Mouse (Mus musculus) midbrain, embryonic 14.5 days (tissue): Measurements from ENCODE around the gene Hoxd11. TPM values are rescaled to one million over a fixed set of nuclear protein-coding genes. Genes with fewer than 3 reads are reported as not detected.

ENCODE experiments used
- ATAC-seq: fragments of 200-750 bp; cut with Nextera tagmentation; 2 replicates; pipeline ENCODE4 v1.8.0; 2017; ENCODE audit warnings: moderate number of reproducible peaks, moderate library complexity; ENCODE audit not compliant: low FRiP score, low TSS enrichment
- DNase-seq: peaks from one replicate; pipeline ENCODE4 v3.0.0-alpha.2; 2015
- H3K27ac ChIP-seq: fragments of 300-500 bp; sonication (generic); replicated peaks from 2 replicates; pipeline ENCODE4 v1.5.1; 2014; ENCODE audit warnings: mild to moderate bottlenecking, low read depth, low read length, moderate library complexity
- H3K27me3 ChIP-seq: fragments of 300-500 bp; sonication (generic); 2 replicates; pipeline ENCODE4 v1.6.1; 2014; ENCODE audit warnings: low read length, control low read depth, mixed read lengths; ENCODE audit not compliant: control insufficient read depth, insufficient read depth
- H3K36me3 ChIP-seq: fragments of 300-500 bp; sonication (generic); 2 replicates; pipeline ENCODE4 v1.6.1; 2014; ENCODE audit warnings: low read length, control low read depth; ENCODE audit not compliant: control insufficient read depth, insufficient read depth
- H3K4me1 ChIP-seq: fragments of 300-500 bp; sonication (generic); 2 replicates; pipeline ENCODE4 v1.6.1; 2014; ENCODE audit warnings: mild to moderate bottlenecking, antibody characterized with exemption, low read length, control low read depth; ENCODE audit not compliant: control insufficient read depth, insufficient read depth
- H3K4me2 ChIP-seq: fragments of 300-500 bp; sonication (generic); 2 replicates; pipeline ENCODE4 v1.6.1; 2014; ENCODE audit warnings: mild to moderate bottlenecking, low read length, moderate library complexity
- H3K4me3 ChIP-seq: fragments of 300-500 bp; sonication (generic); replicated peaks from 2 replicates; pipeline ENCODE4 v1.5.1; 2014; ENCODE audit warnings: low read depth, low read length
- H3K9ac ChIP-seq: fragments of 300-500 bp; sonication (generic); replicated peaks from 2 replicates; pipeline ENCODE4 v1.6.1; 2014; ENCODE audit warnings: mild to moderate bottlenecking, low read length, moderate library complexity
- H3K9me3 ChIP-seq: fragments of 300-500 bp; sonication (generic); 2 replicates; pipeline ENCODE4 v1.6.1; 2016; ENCODE audit warnings: low read length, control low read depth, mixed read lengths; ENCODE audit not compliant: control insufficient read depth
- WGBS: fragments of 180-500 bp; shearing (Covaris S2); extraction: QIAGEN DNeasy Blood & Tissue Kit; methylation state at CpG from one replicate; pipeline ENCODE4 v1.1.7; 2014; 5-methylcytosine and 5-hydroxymethylcytosine counted together
- polyA plus RNA-seq: library from polyadenylated mRNA; unstranded; fragments of >200 nt; fragmentation: Nextera tagmentation; extraction: Ambion mirVana; gene quantifications from 2 replicates; pipeline ENCODE4 v1.2.1, GENCODE M21; 2014

Gene Hoxd11
- polyA plus RNA-seq, 1 experiment from 2014 or later = not detected

GRCm38 (mm10) chr2:74660421-74661375 is 18.7 kb upstream of the Hoxd11 start:
- Histone ChIP-seq H3K27ac (0 out of 2 replicates have a peak overlapping the region, but pooled peaks have one; percentile 41), H3K9me3 (no peaks in the 10 kb centered on the region), H3K9ac (no peak overlapping the region), H3K36me3 (no peaks in the 10 kb centered on the region), H3K4me2 (no peak overlapping the region), H3K4me1 (peaks cover 2% of the 10 kb centered on the region; the same call in 1 of the 2 replicates), H3K27me3 (peaks cover 93% of the 10 kb centered on the region), H3K4me3 (0 out of 2 replicates have a peak overlapping the region, but pooled peaks have one; percentile 7)
- whole genome bisulfite sequencing = 4% methylated on average over 30 of the region's 30 CpGs
- ATAC-seq (no peak), DNase-seq (peak; percentile 33)

GRCm38 (mm10) chr2:74661685-74662084 is 17.7 kb upstream of the Hoxd11 start:
- under 1% methylated on average over 14 of the region's 14 CpGs for WGBS
- peak overlapping the region; percentile 39 for H3K4me2 ChIP-seq
- no peak overlapping the region for H3K9ac ChIP-seq
- no peaks in the 10 kb centered on the region for H3K36me3 ChIP-seq
- ATAC-seq (no peak), DNase-seq (peak; percentile 93)
- H3K9me3 ChIP-seq = no peaks in the 10 kb centered on the region
- H3K27me3 ChIP-seq = peaks cover 93% of the 10 kb centered on the region
- H3K4me1 ChIP-seq = no peaks in the 10 kb centered on the region; the same call in 1 of the 2 replicates
- 0 out of 2 replicates have a peak overlapping the region, but pooled peaks have one; percentile 12 for H3K4me3 ChIP-seq
- H3K27ac ChIP-seq = no peak overlapping the region

- Histone ChIP-seq H3K27ac (no peak overlapping the region), H3K36me3 (no peaks in the 10 kb centered on the region), H3K9ac (no peak overlapping the region), H3K9me3 (no peaks in the 10 kb centered on the region), H3K4me2 (no peak overlapping the region), H3K4me1 (no peaks in the 10 kb centered on the region; the same call in 1 of the 2 replicates), H3K27me3 (peaks cover 98% of the 10 kb centered on the region), H3K4me3 (no peak overlapping the region)
- DNase-seq (peak; percentile 87), ATAC-seq (no peak)
- 4% methylated on average over 18 of the region's 18 CpGs for WGBS
Measured at GRCm38 (mm10) chr2:74663291-74663925, 15.9 kb upstream of the Hoxd11 start.

- no peak overlapping the region for H3K4me2 ChIP-seq
- H3K4me3 ChIP-seq = no peak overlapping the region
- ATAC-seq (no peak), DNase-seq (no peak)
- no peak overlapping the region for H3K9ac ChIP-seq
- peaks cover 98% of the 10 kb centered on the region for H3K27me3 ChIP-seq
- no peaks in the 10 kb centered on the region for H3K36me3 ChIP-seq
- no peaks in the 10 kb centered on the region; the same call in 1 of the 2 replicates for H3K4me1 ChIP-seq
- H3K9me3 ChIP-seq = no peaks in the 10 kb centered on the region
- H3K27ac ChIP-seq = no peak overlapping the region
- 3% methylated on average over 7 of the region's 7 CpGs for WGBS
Measured at GRCm38 (mm10) chr2:74666411-74666810, 12.9 kb upstream of the Hoxd11 start.

GRCm38 (mm10) chr2:74667191-74667841 is 12.0 kb upstream of the Hoxd11 start:
- Histone ChIP-seq H3K27ac (no peak overlapping the region), H3K9me3 (no peaks in the 10 kb centered on the region), H3K4me2 (no peak overlapping the region), H3K27me3 (peaks cover 98% of the 10 kb centered on the region), H3K4me1 (no peaks in the 10 kb centered on the region), H3K36me3 (no peaks in the 10 kb centered on the region), H3K9ac (no peak overlapping the region), H3K4me3 (no peak overlapping the region)
- DNase-seq (no peak), ATAC-seq (no peak)
- 1% methylated on average over 36 of the region's 36 CpGs for WGBS

GRCm38 (mm10) chr2:74667842-74668357 is 11.5 kb upstream of the Hoxd11 start, which contains the start of gene Hoxd13:
Hoxd13 (plus strand) TSS chr2:74668310.
- H3K27me3 ChIP-seq = peaks cover 98% of the 10 kb centered on the region
- no peaks in the 10 kb centered on the region for H3K4me1 ChIP-seq
- DNase-seq (no peak), ATAC-seq (no peak)
- peak within 1 kb of the TSS; percentile 20 for H3K4me3 ChIP-seq
- H3K9me3 ChIP-seq = no peaks in the 10 kb centered on the region
- H3K9ac ChIP-seq = no peak within 1 kb of the TSS
- H3K27ac ChIP-seq = no peak within 1 kb of the TSS
- H3K36me3 ChIP-seq = no peaks in the 10 kb centered on the region
- WGBS = under 1% methylated on average over 42 of the region's 51 CpGs
- H3K4me2 ChIP-seq = peak within 1 kb of the TSS; percentile 45

- no peaks in the 10 kb centered on the region for H3K9me3 ChIP-seq
- ATAC-seq = peak; percentile 40; the same call in 1 of the 2 replicates
Measured at GRCm38 (mm10) chr2:74668370-74669229, 10.8 kb upstream of the Hoxd11 start.

More at GRCm38 (mm10) chr2:74668370-74669229, 10.8 kb upstream of the Hoxd11 start:
- H3K4me3 ChIP-seq = peak overlapping the region; percentile 20
- no peaks in the 10 kb centered on the region for H3K4me1 ChIP-seq
- no peak overlapping the region for H3K27ac ChIP-seq
- DNase-seq = no peak
- no peak overlapping the region for H3K9ac ChIP-seq
- H3K4me2 ChIP-seq = peak overlapping the region; percentile 45
- H3K27me3 ChIP-seq = peaks cover 98% of the 10 kb centered on the region
- no peaks in the 10 kb centered on the region for H3K36me3 ChIP-seq
- WGBS = under 1% methylated on average over 65 of the region's 74 CpGs
